Mouse (Mus musculus) spleen, postnatal 14 days (tissue): Measurements from ENCODE around the gene Pan3.
A peak's percentile ranks its signal among the peaks of the same experiment; 100 is the strongest.
"Not testable (repeated sequence)": the region's sequence is repeated elsewhere in the genome, so short reads cannot be mapped to it uniquely, and the experiment has no call there.

Experiments used
- DNase-seq, 2 experiments: peaks; one replicate each; pipeline ENCODE4 v3.0.0; 2021 to 2022; ENCODE audit warnings: low spot score in 2 of 2

The Pan3 gene

DNA sequence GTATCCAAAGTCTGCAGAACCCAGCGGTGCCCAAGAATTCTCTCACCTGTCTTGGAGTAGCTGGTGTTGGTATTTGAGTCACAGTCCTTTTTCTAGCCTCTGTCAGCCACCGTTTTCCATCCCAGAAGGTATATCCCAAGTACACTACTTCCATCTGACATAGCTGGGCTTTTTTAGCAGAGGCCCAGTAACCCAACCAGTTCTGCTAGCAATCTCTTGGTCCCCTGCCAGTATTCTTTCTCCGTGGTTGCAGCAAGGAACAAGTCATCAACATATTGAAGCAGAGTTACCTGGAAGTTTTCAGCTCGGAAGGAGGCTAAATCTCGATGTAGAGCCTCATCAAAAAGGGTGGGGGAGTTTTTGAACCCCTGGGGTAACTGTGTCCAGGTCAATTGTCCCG, 127.7 kb downstream of the Pan3 start:
- DNase-seq: not testable (repeated sequence)

DNA sequence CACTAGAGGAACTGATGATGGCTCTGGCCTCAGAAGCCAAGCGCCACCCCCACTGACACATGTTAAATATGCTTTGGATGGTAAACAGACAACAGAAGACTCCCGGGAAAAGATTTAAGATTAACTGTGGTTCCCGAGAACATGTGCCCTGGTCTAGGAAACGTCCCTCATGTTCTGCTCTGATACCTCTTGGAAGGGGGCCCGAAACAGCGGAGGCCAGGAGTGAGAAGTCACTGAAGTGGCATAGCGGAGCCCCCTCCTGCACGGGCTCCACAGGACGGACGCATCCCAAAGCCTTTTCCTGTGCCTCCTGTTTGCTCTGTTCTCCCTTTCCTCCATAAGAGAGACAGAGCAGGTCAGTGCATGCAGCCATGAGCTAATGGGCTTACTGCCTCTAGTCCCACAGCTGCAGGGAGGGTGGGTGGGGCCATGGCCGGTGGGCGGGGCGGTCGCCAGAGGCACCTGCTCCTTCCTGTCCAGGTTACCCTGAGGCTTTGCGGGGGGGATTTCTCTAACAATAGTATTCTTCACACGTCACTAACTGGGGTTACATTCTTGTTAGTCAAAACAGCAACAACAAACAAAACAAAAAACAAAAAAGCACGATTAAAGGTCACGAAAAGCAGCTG, 133.7 kb downstream of the Pan3 start:
- DNase-seq: no peak

DNA sequence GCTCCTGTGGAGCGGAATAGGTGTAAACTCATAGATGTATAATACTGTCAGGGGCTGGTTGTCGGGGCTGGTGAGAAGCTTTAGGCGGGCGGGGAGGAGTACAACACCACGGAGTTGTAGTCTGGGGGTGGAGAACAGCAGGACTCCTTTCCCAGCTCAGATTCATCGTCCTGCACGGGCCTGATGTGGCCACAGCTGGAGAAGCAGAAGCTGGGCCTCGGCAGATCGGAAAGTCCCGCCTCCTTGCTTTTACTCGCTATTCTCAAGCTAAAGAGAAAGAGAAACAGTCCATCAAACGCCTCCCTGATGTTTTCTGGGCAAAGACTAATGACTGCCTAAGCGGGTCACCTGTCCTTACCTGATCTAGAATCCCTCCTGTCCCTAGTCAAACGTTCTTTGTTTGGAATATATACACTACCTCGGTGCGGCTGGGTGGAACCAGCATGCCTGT, 134.2 kb downstream of the Pan3 start:
- DNase-seq: no peak

DNA sequence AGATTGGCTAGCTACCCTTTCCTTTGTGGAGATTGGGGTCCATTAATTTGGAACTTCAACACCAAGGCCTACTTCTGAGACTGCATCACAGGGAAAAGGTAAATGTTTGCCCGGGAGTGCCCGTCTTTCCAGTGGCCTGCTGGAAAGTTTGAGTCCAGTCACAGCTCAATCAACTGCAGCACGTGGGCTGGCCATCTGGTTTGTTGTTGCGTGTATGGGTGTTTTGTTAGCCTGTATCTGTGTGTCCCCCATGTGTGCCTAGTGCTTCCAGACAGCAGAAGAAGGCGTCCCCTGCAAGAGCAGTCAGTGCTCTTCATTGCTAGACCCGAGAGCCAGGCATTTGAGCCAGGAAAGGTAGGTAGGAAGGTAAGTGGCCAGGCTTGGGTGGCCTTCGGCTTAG, 135.5 kb downstream of the Pan3 start:
- DNase-seq: no peak

DNA sequence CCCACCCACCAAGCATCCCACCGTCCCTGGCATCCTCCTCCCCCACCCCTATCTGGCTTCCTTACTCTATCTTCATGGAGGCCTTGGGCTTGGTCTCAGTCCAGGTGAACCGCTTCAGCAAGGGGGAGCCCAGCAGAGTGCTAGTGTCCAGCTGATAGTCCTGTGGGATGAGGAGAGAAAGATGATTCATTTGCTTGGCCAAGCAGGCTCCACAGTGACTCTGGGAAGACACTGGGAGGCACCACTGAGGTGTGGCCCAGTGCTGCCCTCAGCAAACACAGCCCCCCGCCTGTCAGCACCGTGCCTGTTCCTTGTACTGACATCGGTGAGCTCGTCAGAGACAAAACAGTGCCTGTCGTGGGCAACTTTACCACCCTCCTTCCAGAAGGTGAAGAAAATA, 136.4 kb downstream of the Pan3 start:
- no peak for DNase-seq

- DNase-seq: no peak
Measured at GRCm38 (mm10) chr5:147572695-147573094, 142.7 kb downstream of the Pan3 start.

DNA sequence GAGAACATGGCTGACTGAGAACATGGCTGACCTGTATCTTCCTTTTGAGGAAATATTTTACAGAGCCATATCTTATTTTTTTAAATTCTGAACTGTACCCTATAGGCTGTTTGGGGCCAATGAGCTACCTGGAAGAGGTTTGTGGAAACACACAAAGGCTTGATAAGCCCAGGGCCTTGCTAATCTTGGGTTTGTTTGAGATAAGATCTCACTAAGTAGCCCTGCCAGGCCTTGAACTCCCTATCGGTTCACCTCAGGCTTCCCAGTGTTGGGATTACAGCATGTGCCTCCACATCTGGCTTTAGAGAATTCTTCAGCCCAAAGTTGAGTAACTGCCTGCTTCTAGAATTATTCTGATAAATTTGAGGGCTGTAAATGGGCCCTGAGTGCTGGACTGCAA, 143.6 kb downstream of the Pan3 start:
- DNase-seq: no peak

GRCm38 (mm10) chr5:147574517-147574916, 144.6 kb downstream of the Pan3 start:
- DNase-seq: no peak

DNA sequence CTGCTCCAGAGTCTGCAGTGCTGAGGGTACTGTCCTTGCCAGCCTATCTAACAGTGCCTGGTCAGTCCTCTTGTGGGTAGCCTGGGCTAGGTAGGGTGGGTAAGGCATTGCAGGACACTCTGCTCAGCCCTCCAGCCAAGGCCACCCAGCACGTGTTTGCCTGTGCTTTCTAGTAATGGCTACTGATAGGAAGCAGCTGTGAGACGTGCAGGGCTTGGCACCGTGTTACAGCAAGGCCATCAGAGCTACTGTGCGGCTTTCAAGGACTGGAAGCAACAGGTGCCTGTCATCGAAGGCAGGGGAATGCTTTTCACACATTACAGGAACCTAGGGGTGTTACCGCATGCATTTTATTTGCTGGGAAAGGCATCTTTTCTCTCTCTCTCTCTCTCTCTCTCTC, 147.0 kb downstream of the Pan3 start:
- no peak for DNase-seq

GRCm38 (mm10) chr5:147579148-147579547, 149.2 kb downstream of the Pan3 start:
- no peak for DNase-seq

DNA sequence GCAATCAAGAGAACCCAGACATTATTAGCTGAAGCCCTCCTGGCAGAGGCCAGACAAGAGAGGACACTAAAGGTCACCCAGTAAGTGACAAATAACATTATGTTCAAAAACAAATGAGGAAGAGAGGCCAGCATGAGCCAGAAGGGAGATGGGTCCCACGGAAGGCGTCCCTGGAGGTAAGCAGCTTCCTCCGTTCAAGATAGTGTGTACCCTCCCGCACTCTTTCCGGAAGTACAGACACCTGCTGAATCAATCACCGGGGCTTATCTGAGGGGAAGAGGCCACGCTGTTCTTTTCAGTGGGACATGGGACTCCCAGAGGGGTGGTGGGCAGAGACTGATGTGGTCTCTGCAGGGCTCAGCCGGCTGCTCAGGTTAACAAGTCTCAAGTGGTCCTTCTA, 149.7 kb downstream of the Pan3 start:
- no peak for DNase-seq

DNA sequence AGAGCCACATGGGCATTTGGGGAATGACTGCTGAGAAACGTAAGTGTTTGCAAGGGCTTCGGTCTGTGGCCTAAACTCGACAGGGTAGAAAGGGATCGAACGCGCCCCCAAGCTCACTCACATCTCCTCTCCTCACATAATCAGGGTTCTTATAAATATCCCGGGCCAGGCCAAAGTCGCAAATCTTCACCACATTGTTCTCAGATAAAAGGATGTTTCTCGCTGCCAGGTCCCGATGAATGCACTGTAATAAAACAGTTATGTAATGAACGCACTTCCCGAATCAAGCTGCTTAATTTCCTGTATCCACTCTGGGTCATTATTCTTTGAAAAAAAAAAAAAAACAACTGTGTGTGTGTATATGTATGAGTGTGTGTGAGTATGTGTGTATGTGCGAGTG, 150.2 kb downstream of the Pan3 start:
- no peak for DNase-seq

DNA sequence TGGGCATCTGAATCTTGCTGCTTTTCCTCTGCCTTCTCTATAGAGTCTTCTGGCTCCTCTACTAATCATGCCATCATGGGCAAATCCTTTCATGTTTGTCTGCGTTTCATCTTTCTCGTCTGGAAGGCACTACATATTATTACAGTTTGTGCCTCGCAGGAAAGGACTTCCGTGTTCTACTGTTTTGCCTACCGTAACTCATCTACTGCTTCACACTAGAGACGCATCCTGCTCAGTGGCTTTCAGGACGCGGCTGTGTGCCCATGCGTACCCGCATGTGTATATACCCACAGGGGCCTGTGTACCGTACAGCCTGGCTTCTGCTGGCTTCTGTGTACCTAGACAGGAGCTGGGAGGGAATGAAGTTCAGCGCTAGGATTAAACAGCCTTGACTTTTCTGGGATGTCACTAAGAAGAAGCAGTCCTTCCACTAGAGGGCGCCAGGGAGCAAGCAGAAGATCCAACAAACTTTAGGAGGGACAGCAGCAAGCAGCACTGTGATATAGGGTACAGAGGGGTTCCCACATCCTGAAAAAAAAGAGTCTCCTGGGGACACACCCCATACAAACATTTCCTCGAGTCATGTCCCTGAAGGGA, 153.8 kb downstream of the Pan3 start:
- DNase-seq: peak; percentile 32 to 61

- no peak for DNase-seq
Measured at GRCm38 (mm10) chr5:147584648-147585047, 154.7 kb downstream of the Pan3 start.

DNA sequence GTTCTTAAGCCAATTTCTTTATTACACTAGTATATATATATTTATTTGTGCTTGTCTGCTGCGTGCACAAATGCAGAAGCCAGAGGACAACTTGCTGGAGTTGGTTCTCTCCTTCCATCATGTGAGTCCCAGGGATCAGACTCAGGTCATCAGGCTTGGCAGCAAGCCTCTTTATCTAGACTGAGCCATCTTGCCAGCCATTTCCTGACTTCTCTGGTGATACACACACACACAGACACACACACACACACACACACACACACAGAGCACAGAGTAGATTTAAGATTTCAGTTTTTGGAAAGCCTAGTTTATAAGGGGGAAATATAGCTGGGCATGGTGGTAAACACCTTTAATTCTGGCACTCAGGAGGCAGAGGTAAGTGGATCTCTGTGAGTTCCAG, 155.1 kb downstream of the Pan3 start:
- no peak for DNase-seq

DNA sequence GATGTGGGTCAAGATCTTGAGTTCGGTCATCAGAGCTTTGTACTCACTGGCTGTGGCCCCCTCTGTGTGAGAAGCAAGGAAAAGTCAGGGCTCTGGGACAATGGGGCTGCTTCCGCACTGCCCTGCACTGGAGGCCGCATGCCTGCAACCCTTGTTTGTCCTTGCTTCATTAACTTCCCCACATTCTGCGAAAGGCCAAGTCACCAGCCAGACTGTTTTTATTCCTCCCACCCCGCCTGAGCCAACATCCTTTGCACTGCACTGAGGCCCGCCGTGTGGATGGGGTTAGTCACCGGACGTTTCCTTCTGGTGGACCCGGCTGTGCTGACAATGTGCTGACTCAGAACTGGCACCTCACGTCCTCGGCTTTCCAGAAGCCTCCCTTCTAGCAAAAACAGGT, 159.9 kb downstream of the Pan3 start:
- DNase-seq: no peak

GRCm38 (mm10) chr5:147597825-147598224, 167.9 kb downstream of the Pan3 start:
- no peak for DNase-seq
